Mouse (Mus musculus): ENCODE measurements around the gene Fat2. TPM values are rescaled to one million over a fixed set of nuclear protein-coding genes. Genes with fewer than 3 reads are reported as not detected.

Fat2 gene
- polyA plus RNA-seq, 1 experiment = not detected

GRCm38 (mm10) chr11:55204602-55205001 lies 131.8 kb downstream of the Fat2 start:
- 0 out of 2 replicates have a peak overlapping the region, but pooled peaks have one; percentile 9 for H3K27ac ChIP-seq (replicated peaks; ENCODE audit: low read depth, low read length)
- H3K4me1 ChIP-seq (ENCODE audit: control insufficient read depth, insufficient read depth, insufficient read length, low read length) = peaks cover 7% of the 10 kb centered on the region; the same call in 1 of the 2 replicates
- peak overlapping the region; percentile 77 for H3K4me3 ChIP-seq (ENCODE audit: insufficient read depth, low read depth, low read length)

GRCm38 (mm10) chr11:55204159-55204596 lies 132.2 kb downstream of the Fat2 start, which contains the start of gene Slc36a1:
Gene Slc36a1 (plus strand): TSS chr11:55204350.
- Histone ChIP-seq H3K4me3 (ENCODE audit: insufficient read depth, low read depth, low read length) (peak within 1 kb of the TSS; percentile 77), H3K27ac (replicated peaks; ENCODE audit: low read depth, low read length) (0 out of 2 replicates have a peak within 1 kb of the TSS, but pooled peaks have one; percentile 9), H3K4me1 (ENCODE audit: control insufficient read depth, insufficient read depth, insufficient read length, low read length) (peaks cover 5% of the 10 kb centered on the region; the same call in 1 of the 2 replicates)

Other genes starting within 250 kb of the Fat2 start
- 57.5 and 65.4 TPM in 2 replicates for gene Gm2a, start 238.4 kb downstream of the Fat2 start, polyA plus RNA-seq (2012; ENCODE audit: insufficient read depth, insufficient read length, missing spikeins)
- not detected in 2 replicates for gene Slc36a3, start 184.9 kb downstream of the Fat2 start, polyA plus RNA-seq (2012; ENCODE audit: insufficient read depth, insufficient read length, missing spikeins)
- gene Slc36a2, start 151.5 kb downstream of the Fat2 start, polyA plus RNA-seq (2012; ENCODE audit: insufficient read depth, insufficient read length, missing spikeins) = 279 and 401 TPM in 2 replicates
- 3.4 and 5.3 TPM in 2 replicates for gene Slc36a1, start 132.2 kb downstream of the Fat2 start, polyA plus RNA-seq (2012; ENCODE audit: insufficient read depth, insufficient read length, missing spikeins)
- gene Sparc, start 86.6 kb upstream of the Fat2 start, polyA plus RNA-seq (2012; ENCODE audit: insufficient read depth, insufficient read length, missing spikeins) = 730 and 804 TPM in 2 replicates
- 386 and 509 TPM in 2 replicates for gene Atox1, start 124.7 kb upstream of the Fat2 start, polyA plus RNA-seq (2012; ENCODE audit: insufficient read depth, insufficient read length, missing spikeins)
- gene G3bp1, start 133.1 kb upstream of the Fat2 start, polyA plus RNA-seq (2012; ENCODE audit: insufficient read depth, insufficient read length, missing spikeins) = 17.0 and 19.4 TPM in 2 replicates

All from brown adipose tissue, adult 24 weeks (tissue).